Mouse (Mus musculus) spleen, adult 2 months (tissue): ENCODE data around the gene Prss57. TPM values are rescaled to one million over a fixed set of nuclear protein-coding genes. Genes with fewer than 3 reads are reported as not detected.
A peak's percentile ranks its signal among the peaks of the same experiment; 100 is the strongest.

Source experiments
- DNase-seq, 2 experiments: peaks; one replicate each; pipeline versions ENCODE4 v3.0.0 to v3.0.0-alpha.2; 2012 to 2021; ENCODE audit warnings: low spot score in 2 of 2, low read depth in 1 of 2
- H3K27ac ChIP-seq: fragments of 200-500 bp; 2 replicates; pipeline ENCODE4 v1.5.1; 2012; ENCODE audit warnings: low read length, inconsistent platforms; ENCODE audit not compliant: insufficient read depth
- H3K27me3 ChIP-seq: fragments of 200-500 bp; 2 replicates; pipeline ENCODE4 v1.6.1; 2012; ENCODE audit warnings: mild to moderate bottlenecking, moderate library complexity, low read length, inconsistent platforms; ENCODE audit not compliant: control insufficient read depth, insufficient read depth
- H3K36me3 ChIP-seq: fragments of 200-500 bp; 2 replicates; pipeline ENCODE4 v1.6.1; 2012; ENCODE audit warnings: mild to moderate bottlenecking, low read length, inconsistent platforms; ENCODE audit not compliant: control insufficient read depth, insufficient read depth
- H3K4me1 ChIP-seq: fragments of 200-500 bp; 2 replicates; pipeline ENCODE4 v1.6.1; 2011; ENCODE audit warnings: inconsistent platforms; ENCODE audit not compliant: control insufficient read depth, insufficient read depth, insufficient read length
- H3K4me3 ChIP-seq: fragments of 200-500 bp; 2 replicates; pipeline ENCODE4 v1.5.1; 2011; ENCODE audit warnings: mild to moderate bottlenecking, inconsistent platforms; ENCODE audit not compliant: insufficient read depth, insufficient read length; ENCODE audit errors: extremely low read depth
- CTCF ChIP-seq: fragments of 200-500 bp; IDR thresholded peaks from 2 replicates; pipeline ENCODE4 v1.5.1; 2011; ENCODE audit warnings: mild to moderate bottlenecking, inconsistent platforms; ENCODE audit not compliant: insufficient read depth, insufficient read length, insufficient replicate concordance; ENCODE audit errors: extremely low read depth
- POLR2A ChIP-seq: fragments of 200-500 bp; IDR thresholded peaks from 2 replicates; pipeline ENCODE4 v1.6.1; 2011; ENCODE audit warnings: low read depth, low read length, inconsistent platforms
- WGBS: fragments of 180-500 bp; shearing (Covaris S2); methylation state at CpG from one replicate; pipeline ENCODE4 v1.1.7; 2018; 5-methylcytosine and 5-hydroxymethylcytosine counted together
- polyA plus RNA-seq: library from polyadenylated mRNA; depleted of rRNA; stranded (reverse); fragments of >200 nt; gene quantifications from 2 replicates; pipeline ENCODE4 v1.2.3, GENCODE M21; 2012

The Prss57 gene
- polyA plus RNA-seq, 1 experiment = 1.6 TPM

- DNase-seq = no peak
- Histone ChIP-seq H3K4me1 (peaks cover 3% of the 10 kb centered on the region), H3K4me3 (no peak overlapping the region), H3K36me3 (peaks cover 19% of the 10 kb centered on the region), H3K27me3 (no peaks in the 10 kb centered on the region), H3K27ac (no peak overlapping the region)
- TF ChIP-seq CTCF = no peak
- TF ChIP-seq POLR2A = no peak
- 94% methylated on average over 3 of the region's 3 CpGs for WGBS
Measured at GRCm38 (mm10) chr10:79745411-79745810, 45.4 kb downstream of the Prss57 start.

- Histone ChIP-seq H3K4me1 (peaks cover 3% of the 10 kb centered on the region), H3K4me3 (no peak overlapping the region), H3K27ac (no peak overlapping the region), H3K36me3 (peaks cover 34% of the 10 kb centered on the region), H3K27me3 (no peaks in the 10 kb centered on the region)
- WGBS = 91% methylated on average over 15 of the region's 15 CpGs
- TF ChIP-seq POLR2A (no peak), CTCF (no peak)
- DNase-seq = no peak
Measured at GRCm38 (mm10) chr10:79743650-79744365, 47.0 kb downstream of the Prss57 start.

DNA sequence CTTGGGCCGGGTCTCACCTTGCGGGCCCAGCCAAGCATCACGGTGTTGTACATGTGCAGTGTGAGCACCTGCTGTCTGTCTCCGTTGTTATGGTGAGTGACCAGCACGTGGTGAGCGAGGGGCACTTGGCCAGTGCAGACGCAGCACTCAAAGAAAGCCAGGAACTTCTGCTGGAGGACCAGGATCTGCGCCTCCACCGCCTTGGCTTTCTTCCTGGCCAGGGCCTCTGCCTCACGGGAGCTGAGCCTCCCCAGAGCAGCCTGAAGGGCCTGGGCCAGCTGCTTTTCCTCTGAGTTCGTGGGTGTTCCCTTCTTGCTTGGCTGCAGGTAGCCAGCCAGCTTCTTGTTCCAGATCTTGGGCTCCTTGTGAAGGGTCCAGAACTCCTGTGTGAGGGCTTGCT, 47.6 kb downstream of the Prss57 start:
- WGBS = 86% methylated on average over 11 of the region's 11 CpGs
- no peaks in the 10 kb centered on the region for H3K27me3 ChIP-seq
- no peak for TF ChIP-seq POLR2A
- no peak for TF ChIP-seq CTCF
- H3K4me3 ChIP-seq = no peak overlapping the region
- DNase-seq = no peak
- H3K4me1 ChIP-seq = peaks cover 3% of the 10 kb centered on the region
- H3K27ac ChIP-seq = no peak overlapping the region
- peaks cover 37% of the 10 kb centered on the region for H3K36me3 ChIP-seq

DNA sequence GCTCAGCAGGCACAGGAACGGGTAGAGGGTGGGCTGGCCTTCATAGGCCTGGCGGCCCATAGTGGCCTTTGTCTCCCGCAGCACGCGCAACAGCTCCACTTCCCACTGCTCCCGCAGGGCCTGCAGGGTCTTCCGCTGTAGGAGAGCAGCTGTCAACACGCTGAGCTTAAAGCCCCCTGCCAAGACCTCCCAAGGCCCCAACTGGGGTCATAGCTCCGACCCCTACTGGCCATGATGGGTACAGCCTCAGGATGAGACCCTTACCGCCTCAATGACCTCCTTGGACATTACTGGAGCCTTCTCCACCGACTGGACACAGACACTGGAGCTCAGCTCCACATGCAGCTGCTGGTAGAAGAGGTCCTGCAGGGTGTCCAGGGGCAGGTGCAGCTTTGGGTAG, 49.9 kb downstream of the Prss57 start:
- H3K36me3 ChIP-seq = peaks cover 59% of the 10 kb centered on the region
- H3K4me1 ChIP-seq = no peaks in the 10 kb centered on the region
- H3K4me3 ChIP-seq = no peak overlapping the region
- no peak for TF ChIP-seq POLR2A
- no peak for TF ChIP-seq CTCF
- DNase-seq = no peak
- 92% methylated on average over 11 of the region's 11 CpGs for WGBS
- H3K27me3 ChIP-seq = no peaks in the 10 kb centered on the region
- no peak overlapping the region for H3K27ac ChIP-seq

- Histone ChIP-seq H3K27ac (no peak overlapping the region), H3K36me3 (peaks cover 69% of the 10 kb centered on the region), H3K4me1 (no peaks in the 10 kb centered on the region), H3K27me3 (no peaks in the 10 kb centered on the region), H3K4me3 (no peak overlapping the region)
- DNase-seq = no peak
- 95% methylated on average over 28 of the region's 28 CpGs for WGBS
- TF ChIP-seq POLR2A (no peak), CTCF (no peak)
Measured at GRCm38 (mm10) chr10:79739234-79739633, 51.5 kb downstream of the Prss57 start.

DNA sequence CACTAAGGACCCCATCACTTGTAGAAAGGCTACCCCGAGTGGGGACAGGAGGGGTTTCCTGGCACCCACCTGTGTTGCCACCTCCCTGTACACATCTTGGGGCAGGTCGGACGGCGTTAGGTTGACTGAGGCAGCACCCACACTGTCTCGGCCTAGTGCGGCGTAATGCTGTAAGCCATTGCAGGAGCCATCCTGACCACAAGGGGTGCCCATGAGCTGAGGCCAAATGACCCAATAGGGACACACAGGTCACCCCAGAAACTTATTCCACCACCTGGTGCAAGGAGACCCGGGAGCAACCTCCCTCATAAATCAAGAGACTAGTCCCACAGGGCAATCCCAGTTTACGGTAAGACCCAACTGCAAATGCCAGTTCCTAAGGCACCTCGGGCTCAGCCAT, 52.5 kb downstream of the Prss57 start:
- Histone ChIP-seq H3K27me3 (no peaks in the 10 kb centered on the region), H3K36me3 (peaks cover 70% of the 10 kb centered on the region), H3K4me1 (no peaks in the 10 kb centered on the region), H3K27ac (no peak overlapping the region), H3K4me3 (no peak overlapping the region)
- 95% methylated on average over 10 of the region's 10 CpGs for WGBS
- peak; percentile 40; the same call in 1 of the 2 replicates for TF ChIP-seq CTCF
- no peak for TF ChIP-seq POLR2A
- DNase-seq = no peak

DNA sequence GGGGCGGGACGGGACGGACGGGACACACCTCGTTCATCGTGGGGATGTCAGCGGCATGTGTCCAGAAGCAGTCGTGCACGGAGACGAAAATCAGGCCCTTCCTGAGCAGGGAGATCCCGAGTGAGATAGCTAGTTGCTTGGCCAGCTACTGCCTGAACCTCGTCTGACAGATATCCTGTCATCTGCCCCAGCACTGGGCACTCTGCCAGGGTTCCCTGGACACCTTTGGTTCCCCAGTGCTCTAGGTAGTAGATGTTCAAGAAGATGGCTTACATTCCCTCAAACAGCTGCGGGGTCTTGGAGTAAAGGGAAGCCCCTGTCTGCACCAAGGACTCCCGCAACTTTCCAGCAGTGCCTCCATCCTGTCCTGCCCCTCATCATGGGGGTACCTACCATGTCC, 54.1 kb downstream of the Prss57 start:
- Histone ChIP-seq H3K27me3 (no peaks in the 10 kb centered on the region), H3K4me1 (no peaks in the 10 kb centered on the region), H3K27ac (no peak overlapping the region), H3K36me3 (peaks cover 65% of the 10 kb centered on the region), H3K4me3 (no peak overlapping the region)
- 92% methylated on average over 14 of the region's 14 CpGs for WGBS
- DNase-seq = no peak
- no peak for TF ChIP-seq POLR2A
- TF ChIP-seq CTCF = no peak
